Mouse (Mus musculus): Measurements from ENCODE around the gene Kcnc4. TPM values are rescaled to one million over a fixed set of nuclear protein-coding genes. Genes with fewer than 3 reads are reported as not detected.
A peak's percentile ranks its signal among the peaks of the same experiment; 100 is the strongest.

The Kcnc4 gene
- total RNA-seq, 2 experiments from 2014 or later, result 61.7 to 74.6 TPM

DNA sequence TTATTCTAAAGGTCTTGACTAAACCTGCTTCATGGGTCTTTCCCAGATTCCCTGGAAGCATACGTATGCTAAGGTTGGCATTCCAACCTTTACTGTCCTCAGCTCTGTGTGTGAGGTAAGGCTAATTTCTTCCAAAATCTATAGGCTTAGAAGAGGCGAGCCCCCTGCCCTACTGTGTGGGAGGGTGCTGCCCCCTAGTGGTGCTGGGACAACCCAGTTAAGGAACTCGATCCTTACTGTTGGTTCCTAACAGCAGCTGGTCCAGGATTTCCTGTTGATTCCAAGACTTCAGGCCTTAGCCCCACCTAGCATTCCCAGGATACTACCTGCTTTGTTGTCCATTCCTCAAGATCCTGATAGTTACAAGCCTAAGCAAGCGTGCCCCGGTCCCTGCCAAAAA lies 2.8 kb upstream of the Kcnc4 start:
- intact Hi-C loops (cut with DNase I), result loop anchor here (5.0 to 10.0 kb wide), 3 partner anchors 185 to 257 kb away; partner anchors contain the start of genes A630076J17Rik and Lamtor5
- DNase-seq (ENCODE audit: low spot score in 2 of 2), result peak; percentile 86 to 89

DNA sequence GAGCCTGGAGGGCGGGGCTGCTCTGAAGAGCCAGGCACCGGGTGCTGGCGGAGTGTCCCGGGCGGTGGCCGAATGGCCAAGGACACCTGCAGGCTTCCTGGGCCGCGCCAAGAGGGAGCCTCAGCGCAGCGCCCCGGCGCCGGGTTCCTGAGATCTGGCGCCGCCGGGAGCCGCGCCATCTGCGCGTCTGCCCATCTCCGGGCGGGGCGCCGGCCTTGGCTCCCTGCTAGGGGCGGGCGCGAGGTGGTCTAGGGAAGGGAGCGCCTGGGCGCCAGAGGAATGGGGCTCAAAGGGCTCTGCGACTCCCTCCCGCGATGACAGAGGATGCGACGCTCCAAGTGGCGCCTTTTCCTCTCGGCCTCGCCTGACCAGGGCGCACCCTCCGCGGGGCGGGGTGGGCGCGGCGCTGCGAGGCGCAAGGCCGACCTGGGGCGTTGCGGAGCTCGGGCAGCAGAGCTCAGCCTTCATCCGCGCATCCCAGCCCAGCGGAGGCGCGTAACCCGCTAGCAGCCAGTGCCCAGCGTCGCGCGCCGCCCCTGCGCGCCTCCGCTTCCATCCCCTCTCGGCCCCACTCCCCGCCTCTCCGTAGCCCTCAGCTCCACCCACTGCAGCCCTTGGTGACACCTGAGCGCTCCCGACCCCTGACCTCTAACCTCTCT lies 550 bp upstream of the Kcnc4 start:
- intact Hi-C loops (cut with DNase I), result loop anchor here (5.0 to 10.0 kb wide), 3 partner anchors 183 to 255 kb away; partner anchors contain the start of genes A630076J17Rik and Lamtor5
- DNase-seq (ENCODE audit: low spot score in 2 of 2), result no peak

DNA sequence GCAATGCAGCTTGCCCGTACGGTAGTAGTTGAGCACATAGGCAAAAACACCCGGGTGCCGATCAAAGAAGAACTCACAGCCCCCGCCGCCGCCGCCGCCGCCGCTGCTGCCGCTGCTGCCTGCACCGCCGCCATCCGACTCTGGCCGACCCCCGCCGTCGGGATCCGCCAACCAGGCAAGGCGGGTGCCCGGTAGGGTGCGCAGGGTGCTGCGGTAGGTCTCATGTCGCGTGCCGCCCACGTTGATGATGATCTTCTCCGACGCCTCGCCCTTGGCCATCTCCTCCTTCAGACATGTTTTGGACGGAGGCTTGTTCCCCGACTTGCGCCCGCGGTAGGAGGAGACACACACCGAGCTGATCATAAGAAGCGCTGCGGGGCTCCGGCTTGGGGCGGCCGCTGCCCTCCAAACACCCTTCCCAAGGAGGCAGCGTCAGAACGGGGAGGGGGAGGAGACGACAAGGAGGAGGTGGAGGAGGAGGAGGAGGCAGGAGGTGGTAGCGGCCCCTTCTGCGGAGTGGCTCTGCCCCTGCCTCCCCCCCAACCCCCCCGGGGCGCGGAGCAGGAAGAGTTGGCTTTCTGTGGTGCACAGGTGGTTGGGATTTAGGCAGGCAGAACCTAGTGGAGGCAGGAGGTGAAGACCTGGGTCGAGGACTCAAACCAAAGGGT lies 690 bp downstream of the Kcnc4 start:
- intact Hi-C loops (cut with DNase I), result no loop called here
- no peak for DNase-seq (ENCODE audit: low spot score in 2 of 2)

DNA sequence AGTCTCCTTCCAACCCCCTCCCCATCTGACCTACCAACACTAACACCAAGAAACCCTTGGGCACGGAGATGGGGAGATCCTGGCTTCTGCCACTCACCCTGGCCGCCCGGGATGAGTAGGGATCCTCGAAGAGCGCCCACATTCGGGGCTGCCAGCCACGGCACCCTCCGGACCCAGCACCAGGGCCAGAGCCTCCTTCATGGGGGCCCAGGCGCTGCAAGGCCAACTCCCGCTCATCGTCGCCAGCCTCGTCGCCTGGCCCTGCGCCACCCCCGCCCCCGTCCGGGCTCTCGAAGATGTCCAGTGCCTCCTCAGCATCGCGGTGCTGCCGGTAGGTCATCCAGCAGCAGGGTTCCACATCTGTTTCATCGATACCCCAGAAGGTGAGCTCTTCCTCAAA lies 1.2 kb downstream of the Kcnc4 start:
- DNase-seq (ENCODE audit: low spot score in 2 of 2), result no peak
- intact Hi-C loops (cut with DNase I), result no loop called here

DNA sequence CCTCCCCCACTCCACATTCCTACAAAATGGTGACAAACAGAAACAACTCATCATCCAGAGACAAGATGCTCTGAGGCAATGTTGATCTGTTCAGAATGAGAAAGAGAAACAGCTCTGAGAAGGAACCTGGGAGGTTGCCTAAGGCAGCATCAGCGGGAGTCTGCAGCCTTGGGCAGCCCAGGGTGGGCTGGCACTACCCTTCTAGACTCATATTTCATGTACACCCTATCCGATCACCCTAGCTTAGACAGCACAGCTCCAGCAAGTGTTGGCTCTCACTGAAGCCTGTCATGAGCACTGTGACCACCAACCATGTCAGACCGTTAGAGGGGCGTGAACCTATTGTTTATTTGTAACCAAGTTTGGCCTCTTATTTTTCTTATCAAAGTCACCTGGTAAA lies 5.1 kb downstream of the Kcnc4 start:
- intact Hi-C loops (cut with DNase I), result no loop called here
- DNase-seq (ENCODE audit: low spot score in 2 of 2), result no peak

DNA sequence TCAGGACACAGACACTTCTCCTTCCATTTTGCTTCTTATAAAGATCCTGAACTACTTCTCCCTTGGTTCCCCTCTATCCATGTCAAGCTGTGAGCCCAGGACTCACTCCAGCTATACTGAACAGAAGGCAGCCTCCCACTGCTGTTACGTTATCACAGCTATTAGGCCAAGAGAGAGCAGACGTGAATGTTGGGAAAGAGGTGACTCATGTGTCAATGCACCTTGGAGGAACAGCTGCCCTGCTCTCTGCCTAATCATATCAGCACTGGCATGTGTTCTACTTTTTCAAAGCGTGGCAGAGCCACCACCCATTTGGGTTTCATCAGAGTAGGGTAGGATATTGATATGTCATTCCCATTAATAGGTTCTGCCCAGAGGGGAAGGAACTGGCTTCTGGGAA lies 12.5 kb downstream of the Kcnc4 start:
- no peak for DNase-seq (ENCODE audit: low spot score in 2 of 2)

DNA sequence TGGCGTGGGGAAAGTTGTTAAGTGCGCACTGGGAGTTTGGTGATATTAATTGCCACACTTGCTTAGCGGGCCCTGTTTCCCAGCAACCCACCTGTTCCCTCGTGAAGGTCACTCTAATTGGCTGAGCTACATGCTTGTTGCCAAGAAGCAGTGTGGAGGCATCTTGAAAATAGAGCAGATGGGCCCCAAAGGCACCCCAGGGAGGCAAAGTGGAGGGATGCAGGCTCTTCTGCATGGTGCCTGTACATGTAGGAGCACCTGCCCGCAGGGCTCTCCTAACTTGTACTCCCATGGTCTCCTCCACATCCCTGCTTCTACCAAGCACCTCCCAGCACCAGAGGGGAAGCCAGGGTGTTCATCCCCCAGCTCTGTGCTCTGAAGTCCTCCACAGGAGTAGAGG lies 15.5 kb downstream of the Kcnc4 start:
- intact Hi-C loops (cut with DNase I), result no loop called here
- DNase-seq (ENCODE audit: low spot score in 2 of 2), result no peak

More for the DNA sequence above, 12.5 kb downstream of the Kcnc4 start:
- intact Hi-C loops (cut with DNase I), result no loop called here

DNA sequence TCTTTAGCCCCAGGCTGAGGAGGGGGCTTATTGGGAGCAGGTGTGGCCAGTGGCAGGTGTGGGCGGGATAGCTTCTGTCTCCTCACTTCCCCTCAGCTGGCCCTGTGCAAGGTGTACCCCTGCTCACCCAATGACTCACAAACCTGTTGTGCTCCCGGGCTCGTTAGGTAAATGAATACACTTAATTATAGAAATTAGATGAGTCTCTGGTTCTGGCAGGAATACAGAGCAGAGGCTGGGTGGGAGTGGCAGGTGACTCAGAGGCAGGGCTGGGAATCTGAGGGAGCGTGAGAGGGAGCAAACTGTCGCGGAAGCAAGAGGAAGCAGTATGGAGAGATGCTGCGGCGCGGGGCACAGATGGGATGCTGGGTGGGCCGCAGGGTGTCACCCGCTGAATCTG lies 17.2 kb downstream of the Kcnc4 start:
- peak; percentile 70 to 76 for DNase-seq (ENCODE audit: low spot score in 2 of 2)
- intact Hi-C loops (cut with DNase I), result no loop called here

DNA sequence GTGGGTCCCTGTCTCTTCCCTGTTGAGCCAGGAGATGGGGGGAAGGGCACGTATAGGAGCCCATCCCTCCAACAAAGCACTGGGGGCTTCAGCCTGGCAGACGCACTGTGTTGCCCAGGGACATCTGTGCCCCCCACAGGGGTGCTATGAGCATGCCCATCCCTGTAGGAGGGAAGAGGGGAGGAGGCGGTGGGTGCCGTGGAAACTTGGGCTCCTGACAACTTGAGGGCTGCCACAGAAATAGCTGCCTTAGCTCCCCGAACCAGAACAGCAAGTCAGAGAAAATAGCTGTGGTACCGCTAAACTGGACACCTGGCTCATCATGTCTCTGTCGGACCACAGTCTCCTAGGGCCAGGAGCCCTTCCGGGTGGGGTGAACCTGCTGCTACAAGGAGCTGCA lies 18.0 kb downstream of the Kcnc4 start:
- peak in 1 of 2 experiments; percentile 37 for DNase-seq (ENCODE audit: low spot score in 2 of 2)
- intact Hi-C loops (cut with DNase I), result loop anchor here (1.0 kb wide), 1 partner anchor 16 kb away; no protein-coding TSS in a partner anchor

DNA sequence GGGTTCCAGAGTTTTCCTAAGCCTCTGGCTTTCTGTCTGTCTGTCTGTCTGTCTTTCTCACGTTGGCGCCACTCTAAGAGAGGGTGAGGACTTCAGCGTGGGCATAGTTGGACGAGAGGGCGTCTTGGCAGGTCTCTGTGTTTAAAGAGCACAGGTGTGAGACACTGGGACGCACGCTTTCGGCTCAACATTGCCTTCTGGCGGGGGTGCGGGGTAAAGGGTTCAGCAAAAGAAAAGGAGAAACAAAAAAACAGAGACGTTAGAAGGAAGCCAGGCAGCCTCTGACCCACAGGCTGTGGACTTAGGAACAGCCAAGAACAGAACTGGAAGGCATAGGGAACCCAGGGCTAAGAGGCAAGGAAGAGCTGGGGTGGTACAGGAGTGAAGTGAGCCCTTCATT lies 20.1 kb downstream of the Kcnc4 start:
- no peak for DNase-seq (ENCODE audit: low spot score in 2 of 2)
- intact Hi-C loops (cut with DNase I), result no loop called here

DNA sequence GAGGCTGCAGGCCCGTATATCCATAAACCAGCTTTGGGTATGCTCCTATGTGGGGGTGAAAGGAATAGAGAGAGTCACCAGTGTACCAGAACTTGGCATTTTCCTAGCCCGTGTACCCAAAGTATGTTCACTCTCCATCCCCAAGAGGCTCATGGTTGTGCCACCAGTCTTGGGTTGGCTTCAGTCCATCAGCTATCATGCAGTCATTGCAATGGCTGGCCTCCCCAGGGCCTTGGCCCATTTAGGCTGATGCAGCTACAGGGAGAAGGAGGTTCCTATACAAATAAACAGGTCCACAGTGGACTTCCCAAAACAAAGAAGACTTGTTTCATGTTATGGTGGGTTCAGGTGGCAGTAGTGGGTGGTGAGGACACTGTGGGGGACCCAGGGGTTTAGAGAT lies 21.7 kb downstream of the Kcnc4 start:
- intact Hi-C loops (cut with DNase I), result no loop called here
- DNase-seq (ENCODE audit: low spot score in 2 of 2), result no peak

DNA sequence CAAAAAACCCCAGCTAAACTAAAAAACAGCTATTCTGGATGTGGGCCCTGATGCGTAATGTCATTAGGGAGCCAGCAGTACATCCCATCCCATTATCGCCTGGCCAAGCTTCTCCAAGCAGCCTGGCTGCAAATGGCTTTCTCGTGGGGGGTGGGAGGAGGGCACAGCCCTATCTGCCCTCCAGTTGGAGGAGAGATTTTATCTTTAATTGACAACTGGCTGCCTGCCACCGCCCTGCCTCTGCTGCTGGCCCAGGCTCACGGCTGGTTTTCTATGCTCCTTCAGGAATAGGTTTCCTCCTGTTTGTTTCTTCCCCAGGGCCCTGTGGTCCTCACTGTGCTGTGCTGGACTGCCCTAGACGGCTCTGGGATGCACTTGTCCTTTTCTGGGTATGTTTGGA lies 22.9 kb downstream of the Kcnc4 start:
- DNase-seq (ENCODE audit: low spot score in 2 of 2), result no peak
- intact Hi-C loops (cut with DNase I), result no loop called here

DNA sequence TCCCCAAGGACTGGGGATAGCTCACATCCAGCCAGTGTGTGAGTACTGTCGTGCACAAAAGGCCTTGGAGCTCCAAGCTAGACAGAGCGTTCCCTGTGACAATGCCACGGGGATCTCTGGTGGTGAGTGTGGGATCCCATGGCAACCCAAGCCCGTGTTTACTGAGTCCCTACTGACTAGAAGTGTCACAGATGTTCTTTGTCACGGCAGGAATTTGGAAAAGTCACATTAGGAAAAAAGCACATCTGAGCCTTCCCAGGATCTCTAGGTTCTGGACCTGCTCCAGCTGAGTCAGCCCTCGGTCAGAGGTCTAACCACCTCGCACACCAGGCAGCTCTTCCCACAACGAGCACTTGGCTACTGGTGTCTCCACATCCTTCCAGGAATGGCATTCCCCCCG lies 25.7 kb downstream of the Kcnc4 start:
- peak in 1 of 2 experiments; percentile 62 for DNase-seq (ENCODE audit: low spot score in 2 of 2)
- intact Hi-C loops (cut with DNase I), result no loop called here

DNA sequence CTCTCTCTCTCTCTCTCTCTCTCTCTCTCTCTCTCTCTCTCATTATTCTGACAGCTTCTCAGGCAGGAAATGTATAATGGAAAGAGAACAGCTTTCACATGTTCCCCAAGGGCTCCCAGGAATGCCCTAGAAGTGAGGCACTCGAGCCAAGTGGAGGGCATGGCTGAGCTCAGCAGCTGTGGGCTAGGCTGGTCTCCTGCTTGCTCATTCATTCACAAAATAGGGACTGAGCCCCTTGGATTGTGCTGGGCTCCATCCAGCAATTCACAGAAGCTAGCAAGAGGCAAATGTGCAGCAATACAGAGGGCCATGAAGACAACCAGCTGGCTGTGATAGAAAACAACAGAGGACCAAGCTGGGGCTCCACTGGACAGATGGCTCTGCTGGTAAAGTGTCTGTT lies 28.1 kb downstream of the Kcnc4 start:
- intact Hi-C loops (cut with DNase I), result no loop called here
- DNase-seq (ENCODE audit: low spot score in 2 of 2), result no peak

DNA sequence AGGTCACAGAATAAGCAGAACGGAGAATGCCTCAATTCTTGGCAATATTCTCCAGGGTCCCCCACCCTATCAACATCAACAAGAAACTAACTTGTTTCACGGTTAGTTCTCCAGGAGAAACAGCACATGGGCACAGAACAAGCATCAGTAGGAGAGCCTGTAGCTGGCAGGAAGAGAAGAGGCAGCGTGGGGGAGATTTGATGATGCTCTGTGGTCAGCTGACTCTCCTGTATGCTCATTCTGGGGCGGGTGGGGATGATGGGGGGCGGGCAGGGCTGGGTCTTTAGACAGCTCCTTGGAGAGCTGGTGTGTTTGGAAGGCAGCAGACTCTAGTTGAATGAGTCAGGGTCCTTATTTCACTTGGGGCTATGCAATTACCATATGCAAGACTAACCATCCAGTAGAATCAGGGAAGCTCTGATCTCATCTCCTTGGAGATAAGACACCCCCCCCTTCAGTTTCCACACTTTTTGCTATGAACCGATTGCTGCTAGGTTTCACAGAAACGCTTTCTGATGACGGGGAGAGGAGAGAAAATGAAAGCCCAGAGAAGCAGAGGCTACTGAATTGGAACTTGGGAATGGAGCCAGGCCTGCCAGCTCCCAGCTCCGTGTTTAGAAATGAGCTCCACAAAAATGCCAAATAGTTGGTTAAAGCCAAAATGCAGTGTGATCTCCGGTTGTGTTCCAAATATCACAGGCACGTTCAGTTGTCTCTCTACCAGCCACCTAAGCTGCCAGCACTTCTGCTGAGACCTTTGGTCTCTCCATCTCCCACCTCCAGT lies 34.9 kb downstream of the Kcnc4 start:
- intact Hi-C loops (cut with DNase I), result loop anchor here (1.0 kb wide), 1 partner anchor 17 kb away; no protein-coding TSS in a partner anchor
- DNase-seq (ENCODE audit: low spot score in 2 of 2), result peak; percentile 68 to 84

DNA sequence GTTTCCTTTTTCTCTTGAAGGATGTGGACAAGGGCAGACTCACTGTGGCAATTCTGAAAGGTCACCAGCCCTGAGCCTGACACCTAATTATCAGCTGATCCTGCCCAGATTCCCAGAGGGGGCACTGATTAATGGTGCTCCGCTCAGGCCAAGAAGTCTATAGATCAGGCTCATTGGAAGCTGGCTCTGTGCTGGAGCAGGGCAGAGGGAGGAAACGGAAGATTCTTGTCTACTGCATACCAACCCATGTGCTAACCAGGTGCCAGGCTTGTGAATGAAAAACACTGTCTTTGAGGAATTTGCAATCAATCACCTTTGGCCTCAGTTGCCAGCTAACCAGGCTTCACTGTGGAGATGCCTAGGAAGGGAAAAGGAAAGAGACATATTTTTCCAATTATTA lies 39.2 kb downstream of the Kcnc4 start:
- intact Hi-C loops (cut with DNase I), result no loop called here
- no peak for DNase-seq (ENCODE audit: low spot score in 2 of 2)

DNA sequence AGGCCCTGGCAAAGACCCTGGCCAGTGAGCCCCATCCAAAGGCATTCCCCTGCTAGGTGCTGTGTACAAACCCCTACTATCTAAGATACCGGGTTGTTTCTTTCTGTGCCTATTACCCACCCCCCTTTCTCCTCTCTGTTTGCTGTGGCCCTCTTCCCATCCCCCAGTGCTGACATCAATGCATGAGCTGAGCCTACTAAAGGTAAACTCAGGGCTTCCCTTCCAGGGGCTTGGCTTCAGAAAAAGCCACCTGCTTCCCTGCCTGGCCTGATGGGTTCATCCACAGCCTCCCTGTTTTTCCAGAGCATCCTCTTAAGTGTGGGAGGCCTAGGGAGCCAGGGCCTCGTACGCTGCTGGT lies 42.1 kb downstream of the Kcnc4 start:
- intact Hi-C loops (cut with DNase I), result no loop called here
- no peak for DNase-seq (ENCODE audit: low spot score in 2 of 2)

DNA sequence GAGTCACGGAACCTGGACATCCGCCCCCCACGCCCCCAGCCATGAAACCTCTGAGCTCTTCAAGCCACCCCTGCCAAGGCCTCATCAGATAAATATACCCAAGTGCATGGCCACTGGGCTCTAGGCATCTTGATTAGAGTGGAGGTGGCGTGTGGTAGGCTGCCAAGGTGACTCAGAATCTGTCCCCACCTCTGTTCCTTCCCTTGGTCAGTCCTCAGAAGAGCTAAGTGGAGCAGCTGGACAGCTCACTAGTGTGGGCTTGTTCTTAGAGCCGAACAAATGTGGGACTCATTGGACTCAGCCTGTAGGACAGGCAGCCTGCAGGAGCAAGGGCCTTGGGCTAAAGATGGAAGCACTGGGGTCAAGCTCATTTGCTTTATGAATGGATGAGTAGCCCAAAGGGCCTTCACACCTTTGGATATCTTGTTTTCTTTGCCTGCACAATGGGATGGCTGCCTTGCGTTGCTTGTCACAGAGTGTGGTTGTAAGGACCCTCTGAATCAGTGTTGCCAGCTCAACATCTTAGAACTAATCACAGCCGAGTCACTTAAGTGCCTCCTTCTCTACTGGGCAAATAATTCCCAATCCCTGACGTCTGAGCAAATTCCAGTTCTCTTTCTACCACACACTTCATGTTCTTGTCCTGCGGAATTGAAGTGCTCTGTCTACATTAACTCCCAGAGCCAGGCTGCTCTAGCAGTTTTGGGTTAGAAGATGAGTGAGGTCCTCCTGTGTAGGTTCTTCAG lies 42.6 kb downstream of the Kcnc4 start:
- no peak for DNase-seq (ENCODE audit: low spot score in 2 of 2)
- intact Hi-C loops (cut with DNase I), result no loop called here

DNA sequence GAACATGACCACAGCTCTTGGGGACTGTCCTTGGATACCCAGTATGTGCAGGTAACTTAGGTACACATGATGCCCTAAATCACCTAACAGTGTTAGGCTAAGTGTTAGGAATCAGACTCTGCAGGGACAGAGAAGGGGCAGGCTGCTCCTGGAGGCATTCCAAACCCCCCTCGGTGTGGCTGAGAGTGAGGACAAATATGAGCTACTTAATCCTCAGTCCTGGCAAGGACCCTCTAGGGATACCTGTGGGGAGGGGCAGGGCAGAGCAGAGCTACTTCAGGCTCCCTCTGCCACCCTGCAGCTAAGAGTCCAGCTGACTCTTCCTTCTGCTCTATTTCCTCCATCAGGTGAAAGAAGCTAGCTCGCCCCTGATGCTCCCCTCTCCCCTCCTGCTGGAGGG lies 46.3 kb downstream of the Kcnc4 start:
- intact Hi-C loops (cut with DNase I), result no loop called here
- DNase-seq (ENCODE audit: low spot score in 2 of 2), result no peak

DNA sequence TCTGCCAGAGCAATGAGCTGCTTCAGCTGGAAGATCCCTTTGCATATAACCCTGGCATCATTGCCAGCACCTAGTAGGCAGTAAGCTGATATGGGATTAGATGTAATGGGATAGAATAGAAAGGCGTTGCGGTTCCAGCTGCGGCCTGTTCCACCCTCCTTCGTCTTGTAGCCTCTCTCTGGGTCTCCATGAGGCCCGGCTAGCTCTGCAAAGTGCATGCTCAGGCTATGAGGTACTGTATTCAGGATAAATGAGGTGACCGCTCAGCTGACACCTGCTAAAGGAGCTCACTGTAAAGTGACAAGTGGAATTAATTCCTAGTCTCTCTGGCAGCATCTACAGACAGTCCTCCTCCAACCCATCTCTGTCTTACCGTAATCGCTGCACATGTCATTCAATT lies 46.8 kb downstream of the Kcnc4 start:
- intact Hi-C loops (cut with DNase I), result no loop called here
- DNase-seq (ENCODE audit: low spot score in 2 of 2), result no peak
